Comparison of ENCODE assay signal across 25 mouse cellular contexts in genomic region chr12:4075407-4075806, GRCm38 (mm10).
"Had no signal": no experiment of that assay in that cellular context is flagged by ENCODE, and none has a peak within 500 bp of the region (broad histone marks: within the 10 kb centered on the region; RNA-seq: fewer than 3 reads in every experiment).

No protein-coding gene starts in this region.

- H3K36me3 ChIP-seq: heart, embryonic 10.5 days; heart, embryonic 12.5 days; hindbrain, embryonic 13.5 days; hindbrain, embryonic 15.5 days; limb, embryonic 10.5 days; limb, embryonic 12.5 days; liver, embryonic 13.5 days; liver, embryonic 15.5 days had no signal

- H3K27me3 ChIP-seq: heart, embryonic 12.5 days; hindbrain, embryonic 15.5 days; limb, embryonic 12.5 days had no signal

- ATAC-seq: hindbrain, postnatal 0 days; intestine, embryonic 16.5 days had no signal

- H3K27ac ChIP-seq: gastrocnemius, adult 2 months; heart, embryonic 10.5 days; hindbrain, embryonic 13.5 days; hindbrain, embryonic 15.5 days; hindbrain, postnatal 0 days; layer of hippocampus, adult 2 months; left cerebral cortex, adult 2 months; limb, embryonic 10.5 days; limb, embryonic 12.5 days; liver, embryonic 13.5 days; liver, embryonic 15.5 days had no signal

- H3K4me1 ChIP-seq: hindbrain, embryonic 13.5 days; hindbrain, embryonic 15.5 days; limb, embryonic 10.5 days; limb, embryonic 12.5 days; liver, embryonic 13.5 days; liver, embryonic 15.5 days had no signal

- H3K9me3 ChIP-seq: heart, embryonic 10.5 days; heart, embryonic 12.5 days; hindbrain, embryonic 13.5 days; hindbrain, embryonic 15.5 days; limb, embryonic 10.5 days; limb, embryonic 12.5 days; liver, embryonic 13.5 days; liver, embryonic 15.5 days had no signal

- H3K4me2 ChIP-seq: heart, embryonic 12.5 days; hindbrain, embryonic 13.5 days; hindbrain, embryonic 15.5 days; limb, embryonic 12.5 days; liver, embryonic 11.5 days; liver, embryonic 13.5 days; liver, embryonic 15.5 days had no signal

- DNase-seq: gastrocnemius, adult 2 months; gastrocnemius, postnatal 10 days; gastrocnemius, postnatal 25 days; heart, adult 18-20 months; heart, postnatal 10 days; kidney, adult 11 months; kidney, adult 2 months; kidney, adult 9 months; kidney, postnatal 10 days; kidney, postnatal 25 days; kidney, postnatal 4 days; liver; liver, embryonic 13.5 days had no signal

- H3K4me3 ChIP-seq: gastrocnemius, adult 2 months; heart, embryonic 10.5 days; heart, embryonic 12.5 days; hindbrain, embryonic 13.5 days; hindbrain, embryonic 15.5 days; layer of hippocampus, adult 2 months; left cerebral cortex, adult 2 months; limb, embryonic 10.5 days; limb, embryonic 12.5 days; liver, embryonic 13.5 days; liver, embryonic 15.5 days had no signal

- H3K9ac ChIP-seq: heart, embryonic 12.5 days; hindbrain, embryonic 13.5 days; hindbrain, embryonic 15.5 days; limb, embryonic 12.5 days; liver, embryonic 13.5 days; liver, embryonic 15.5 days had no signal
